Mouse (Mus musculus): ENCODE measurements around the gene Tmem123. TPM values are rescaled to one million over a fixed set of nuclear protein-coding genes. Genes with fewer than 3 reads are reported as not detected.

The Tmem123 gene
- total RNA-seq (2014; rRNA removed) (14.3 and 19.8 TPM in 2 replicates), polyA plus RNA-seq (2015; fragmentation: Nextera tagmentation; extraction: Ambion mirVana) (9.6 and 10.1 TPM in 2 replicates)

DNA sequence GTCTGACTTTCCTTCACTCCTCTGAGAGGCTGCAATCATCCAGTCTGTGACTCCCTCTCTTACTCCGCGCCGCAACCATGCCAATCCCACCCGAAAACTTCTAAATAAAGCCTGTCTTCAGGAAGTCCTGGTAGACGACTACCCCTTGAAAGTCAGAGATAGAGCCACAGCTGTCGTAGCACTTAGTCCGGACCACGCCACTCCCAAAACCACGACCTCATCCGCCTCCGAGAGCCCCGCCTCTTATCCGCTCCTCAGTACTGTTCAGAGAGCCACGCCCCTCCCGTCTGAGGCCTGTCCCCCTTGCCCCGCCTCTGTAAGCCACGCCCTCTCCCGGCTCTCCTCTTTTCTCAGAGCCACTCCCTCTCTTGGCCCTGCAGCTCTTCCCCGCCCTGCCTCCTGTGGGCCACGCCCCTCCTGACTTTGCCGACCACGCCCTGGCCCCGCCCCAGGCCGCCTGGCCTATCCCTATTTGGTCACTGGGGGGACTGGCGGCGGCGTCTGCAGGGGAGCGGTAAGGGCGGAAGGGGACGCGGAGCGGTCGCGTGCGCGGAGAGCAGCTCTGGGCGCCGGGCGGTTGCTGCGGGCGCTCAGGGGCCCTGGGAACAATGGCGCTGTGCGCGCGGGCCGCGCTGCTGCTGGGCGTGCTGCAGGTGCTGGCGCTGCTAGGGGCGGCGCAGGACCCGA, at the start of gene Tmem123:
Gene Tmem123, plus strand, starts transcription at position 428 of the 687 bp plus-strand sequence.
- peak; percentile 90 for ATAC-seq (ENCODE audit: low FRiP score)
- H3K4me2 ChIP-seq (ENCODE audit: low read depth, low read length, poor library complexity, severe bottlenecking), result peak within 1 kb of the TSS; percentile 96
- H3K36me3 ChIP-seq (ENCODE audit: insufficient read depth, low read length), result no peaks in the 10 kb centered on the region
- H3K27me3 ChIP-seq (ENCODE audit: insufficient read depth, low read length), result no peaks in the 10 kb centered on the region
- peak within 1 kb of the TSS; percentile 67 for H3K9ac ChIP-seq (replicated peaks; ENCODE audit: low read length, poor library complexity, severe bottlenecking)
- peak within 1 kb of the TSS; percentile 34; the same call in 1 of the 2 replicates for H3K27ac ChIP-seq (ENCODE audit: low read depth, low read length)
- DNase-seq (ENCODE audit: low spot score), result peak; percentile 93
- H3K9me3 ChIP-seq (ENCODE audit: low read length), result 0 out of 2 replicates have a peak, but pooled peaks cover 3% of the 10 kb centered on the region
- TF ChIP-seq CTCF (IDR thresholded peaks at IDR 0.05), result peak; percentile 25; the same call in 1 of the 2 replicates
- WGBS, result under 1% methylated on average over 46 of the region's 52 CpGs
- H3K4me3 ChIP-seq (ENCODE audit: low read depth, low read length), result peak within 1 kb of the TSS; percentile 90
- peaks cover 11% of the 10 kb centered on the region for H3K4me1 ChIP-seq (ENCODE audit: insufficient read depth, low read length)

- 46% methylated on average over 4 of the region's 4 CpGs for WGBS
- H3K4me2 ChIP-seq (ENCODE audit: low read depth, low read length, poor library complexity, severe bottlenecking), result no peak overlapping the region
- peak; percentile 74 for ATAC-seq (ENCODE audit: low FRiP score)
- no peaks in the 10 kb centered on the region for H3K36me3 ChIP-seq (ENCODE audit: insufficient read depth, low read length)
- H3K9ac ChIP-seq (replicated peaks; ENCODE audit: low read length, poor library complexity, severe bottlenecking), result no peak overlapping the region
- H3K27me3 ChIP-seq (ENCODE audit: insufficient read depth, low read length), result no peaks in the 10 kb centered on the region
- peak; percentile 82 for TF ChIP-seq CTCF (IDR thresholded peaks at IDR 0.05)
- H3K27ac ChIP-seq (ENCODE audit: low read depth, low read length), result no peak overlapping the region
- H3K4me3 ChIP-seq (ENCODE audit: low read depth, low read length), result no peak overlapping the region
- peak; percentile 73 for DNase-seq (ENCODE audit: low spot score)
- H3K9me3 ChIP-seq (ENCODE audit: low read length), result no peaks in the 10 kb centered on the region
- H3K4me1 ChIP-seq (ENCODE audit: insufficient read depth, low read length), result no peaks in the 10 kb centered on the region
Measured at GRCm38 (mm10) chr9:7714062-7714907, 49.6 kb upstream of the Tmem123 start.

DNA sequence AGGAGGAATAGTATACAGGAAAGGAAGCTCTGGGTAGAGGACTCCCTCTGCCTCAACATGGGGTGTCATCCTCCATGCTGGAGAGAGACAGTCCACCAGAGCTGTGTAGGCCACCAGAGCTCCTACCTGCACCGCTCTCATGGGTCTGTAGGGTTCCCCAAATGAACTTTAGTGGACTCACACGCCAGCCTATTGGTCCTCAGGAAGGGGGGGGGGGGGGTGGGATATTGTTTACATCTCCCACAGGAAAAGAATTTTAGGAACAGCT, 49.0 kb upstream of the Tmem123 start:
- Histone ChIP-seq H3K4me2 (ENCODE audit: low read depth, low read length, poor library complexity, severe bottlenecking) (no peak overlapping the region), H3K9me3 (ENCODE audit: low read length) (no peaks in the 10 kb centered on the region), H3K27me3 (ENCODE audit: insufficient read depth, low read length) (no peaks in the 10 kb centered on the region), H3K27ac (ENCODE audit: low read depth, low read length) (no peak overlapping the region), H3K36me3 (ENCODE audit: insufficient read depth, low read length) (no peaks in the 10 kb centered on the region), H3K9ac (replicated peaks; ENCODE audit: low read length, poor library complexity, severe bottlenecking) (no peak overlapping the region), H3K4me1 (ENCODE audit: insufficient read depth, low read length) (no peaks in the 10 kb centered on the region), H3K4me3 (ENCODE audit: low read depth, low read length) (no peak overlapping the region)
- ATAC-seq (ENCODE audit: low FRiP score) (no peak), DNase-seq (ENCODE audit: low spot score) (no peak)
- no peak for TF ChIP-seq CTCF (IDR thresholded peaks at IDR 0.05)
- 71% methylated on average over 2 of the region's 2 CpGs for WGBS

DNA sequence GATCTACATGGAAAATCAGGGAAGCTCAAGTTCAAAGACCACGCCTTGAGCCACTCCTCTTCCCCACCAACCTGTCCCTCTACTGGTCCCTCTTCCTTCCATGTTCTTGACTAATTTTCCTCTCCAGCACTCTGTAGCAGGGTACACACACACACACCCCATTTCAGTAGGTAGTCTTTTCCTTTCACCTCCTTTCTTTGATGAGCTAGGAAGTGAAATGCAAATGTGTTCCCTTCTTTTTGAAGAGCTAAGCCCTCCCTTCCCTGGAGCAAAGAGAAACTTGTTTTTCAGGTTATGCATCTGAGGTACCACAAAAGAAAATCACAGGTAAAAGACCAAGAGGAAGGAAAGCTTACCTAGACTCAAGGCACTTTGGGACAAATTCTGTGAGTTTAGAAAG, 42.3 kb upstream of the Tmem123 start:
- WGBS, result 96% methylated on average over 1 of the region's 1 CpGs
- TF ChIP-seq CTCF (IDR thresholded peaks at IDR 0.05), result no peak
- H3K4me2 ChIP-seq (ENCODE audit: low read depth, low read length, poor library complexity, severe bottlenecking), result no peak overlapping the region
- H3K9ac ChIP-seq (replicated peaks; ENCODE audit: low read length, poor library complexity, severe bottlenecking), result no peak overlapping the region
- no peaks in the 10 kb centered on the region for H3K9me3 ChIP-seq (ENCODE audit: low read length)
- H3K27me3 ChIP-seq (ENCODE audit: insufficient read depth, low read length), result no peaks in the 10 kb centered on the region
- no peak overlapping the region for H3K27ac ChIP-seq (ENCODE audit: low read depth, low read length)
- no peak for DNase-seq (ENCODE audit: low spot score)
- H3K4me3 ChIP-seq (ENCODE audit: low read depth, low read length), result no peak overlapping the region
- no peak for ATAC-seq (ENCODE audit: low FRiP score)
- no peaks in the 10 kb centered on the region for H3K4me1 ChIP-seq (ENCODE audit: insufficient read depth, low read length)
- H3K36me3 ChIP-seq (ENCODE audit: insufficient read depth, low read length), result no peaks in the 10 kb centered on the region

DNA sequence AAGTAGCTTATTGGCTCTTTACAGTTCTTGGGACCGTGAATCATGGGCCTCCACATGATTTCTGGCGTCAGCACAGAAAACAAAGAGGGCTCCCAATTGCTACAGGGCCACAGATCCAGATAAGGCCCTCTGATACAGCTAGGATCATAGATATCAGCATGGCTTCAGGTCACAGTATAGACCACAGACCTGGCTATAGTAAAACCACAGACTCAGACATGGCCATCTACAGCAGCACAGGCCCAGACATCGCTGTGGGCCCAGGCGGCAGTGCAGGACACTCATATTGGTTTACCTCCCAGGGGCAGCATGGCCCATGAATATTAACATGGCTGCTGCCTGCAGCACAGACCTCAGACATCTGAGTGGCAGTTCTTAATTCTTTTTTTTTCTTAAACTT, 34.8 kb upstream of the Tmem123 start:
- WGBS, result 78% methylated on average over 4 of the region's 4 CpGs
- H3K4me3 ChIP-seq (ENCODE audit: low read depth, low read length), result no peak overlapping the region

GRCm38 (mm10) chr9:7742696-7743095, 21.1 kb upstream of the Tmem123 start:
- no peak for ATAC-seq (ENCODE audit: low FRiP score)
- no peak for DNase-seq (ENCODE audit: low spot score)

More for the DNA sequence above, 34.8 kb upstream of the Tmem123 start:
- no peak overlapping the region for H3K9ac ChIP-seq (replicated peaks; ENCODE audit: low read length, poor library complexity, severe bottlenecking)
- H3K27me3 ChIP-seq (ENCODE audit: insufficient read depth, low read length), result no peaks in the 10 kb centered on the region
- ATAC-seq (ENCODE audit: low FRiP score), result no peak
- H3K36me3 ChIP-seq (ENCODE audit: insufficient read depth, low read length), result no peaks in the 10 kb centered on the region
- H3K9me3 ChIP-seq (ENCODE audit: low read length), result no peaks in the 10 kb centered on the region
- H3K27ac ChIP-seq (ENCODE audit: low read depth, low read length), result no peak overlapping the region
- no peak for DNase-seq (ENCODE audit: low spot score)
- H3K4me1 ChIP-seq (ENCODE audit: insufficient read depth, low read length), result no peaks in the 10 kb centered on the region
- TF ChIP-seq CTCF (IDR thresholded peaks at IDR 0.05), result no peak
- no peak overlapping the region for H3K4me2 ChIP-seq (ENCODE audit: low read depth, low read length, poor library complexity, severe bottlenecking)

More at GRCm38 (mm10) chr9:7742696-7743095, 21.1 kb upstream of the Tmem123 start:
- H3K27me3 ChIP-seq (ENCODE audit: insufficient read depth, low read length), result no peaks in the 10 kb centered on the region
- 92% methylated on average over 1 of the region's 1 CpGs for WGBS
- H3K9ac ChIP-seq (replicated peaks; ENCODE audit: low read length, poor library complexity, severe bottlenecking), result no peak overlapping the region
- H3K27ac ChIP-seq (ENCODE audit: low read depth, low read length), result no peak overlapping the region
- H3K9me3 ChIP-seq (ENCODE audit: low read length), result no peaks in the 10 kb centered on the region
- TF ChIP-seq CTCF (IDR thresholded peaks at IDR 0.05), result no peak
- H3K4me2 ChIP-seq (ENCODE audit: low read depth, low read length, poor library complexity, severe bottlenecking), result no peak overlapping the region
- no peak overlapping the region for H3K4me3 ChIP-seq (ENCODE audit: low read depth, low read length)
- H3K36me3 ChIP-seq (ENCODE audit: insufficient read depth, low read length), result no peaks in the 10 kb centered on the region
- no peaks in the 10 kb centered on the region for H3K4me1 ChIP-seq (ENCODE audit: insufficient read depth, low read length)
